Mouse (Mus musculus): ENCODE measurements at regions not wholly inside any gene's neighbourhood (a gene's known extent, or its start where the extent isn't known, plus 50 kb on each side); places are given as distances from the start of the nearest gene placed in this dataset.

DNA sequence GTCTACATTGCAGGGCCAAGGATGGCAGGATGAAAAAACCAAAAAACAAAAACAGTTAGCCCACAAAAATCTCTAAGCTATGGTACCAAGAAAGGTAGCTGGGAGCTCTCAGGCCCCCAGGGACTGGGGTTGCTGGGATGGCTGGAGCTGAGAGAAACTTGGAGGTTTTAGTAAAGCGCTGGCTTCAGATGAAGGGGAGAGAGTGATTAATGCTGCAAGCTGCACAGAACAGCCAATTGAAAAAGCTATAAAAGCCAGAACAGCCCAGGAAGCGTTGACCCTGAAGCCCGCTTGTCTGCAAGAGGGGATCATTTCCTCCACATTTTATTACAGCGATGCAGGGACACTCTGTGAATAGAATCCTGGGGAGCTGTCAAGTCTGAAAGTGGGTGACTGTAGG is 157.0 kb downstream of the 4930564D02Rik start:
- DNase-seq (ENCODE audit: low spot score in 2 of 2) = no peak

DNA sequence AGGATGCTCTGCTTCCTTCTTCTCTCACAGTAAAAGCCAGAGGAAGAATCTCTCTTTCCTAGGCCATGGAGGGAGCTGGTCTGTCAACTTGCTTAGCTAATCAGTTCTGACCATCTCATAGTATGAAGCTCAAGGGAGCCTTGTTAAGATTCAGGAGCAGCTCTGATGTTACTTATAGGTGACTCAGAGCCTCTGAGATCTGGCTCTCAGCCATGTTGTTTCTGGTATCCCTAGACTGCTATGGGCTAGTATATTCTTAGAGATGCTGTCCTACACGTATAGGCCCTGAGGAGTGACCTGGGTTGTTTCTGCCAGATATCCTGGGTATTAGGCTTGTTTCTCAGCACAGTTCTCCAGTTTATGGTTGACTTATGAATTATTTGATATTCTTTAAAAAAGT is 160.9 kb downstream of the 4930564D02Rik start:
- no peak for DNase-seq (ENCODE audit: low spot score in 2 of 2)

DNA sequence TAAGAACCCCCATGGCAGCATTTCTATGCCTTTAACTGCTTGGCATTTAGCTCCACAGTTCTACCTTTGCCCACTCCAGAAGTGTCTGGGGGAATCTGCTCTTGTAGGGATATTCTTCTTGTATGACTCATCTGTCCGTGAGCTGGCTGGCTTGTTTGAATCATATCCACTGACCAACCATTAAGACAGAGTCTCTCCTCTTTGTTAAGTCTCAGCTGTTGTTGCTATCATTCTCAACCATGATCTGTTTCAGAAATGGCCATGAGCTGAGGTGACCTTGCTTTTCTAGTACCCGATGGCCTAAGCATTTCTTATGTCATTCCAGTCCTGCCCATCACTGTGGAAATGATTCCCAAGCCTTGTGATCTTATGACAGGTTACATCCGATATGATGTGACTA is 161.8 kb downstream of the 4930564D02Rik start:
- DNase-seq (ENCODE audit: low spot score in 2 of 2) = no peak

DNA sequence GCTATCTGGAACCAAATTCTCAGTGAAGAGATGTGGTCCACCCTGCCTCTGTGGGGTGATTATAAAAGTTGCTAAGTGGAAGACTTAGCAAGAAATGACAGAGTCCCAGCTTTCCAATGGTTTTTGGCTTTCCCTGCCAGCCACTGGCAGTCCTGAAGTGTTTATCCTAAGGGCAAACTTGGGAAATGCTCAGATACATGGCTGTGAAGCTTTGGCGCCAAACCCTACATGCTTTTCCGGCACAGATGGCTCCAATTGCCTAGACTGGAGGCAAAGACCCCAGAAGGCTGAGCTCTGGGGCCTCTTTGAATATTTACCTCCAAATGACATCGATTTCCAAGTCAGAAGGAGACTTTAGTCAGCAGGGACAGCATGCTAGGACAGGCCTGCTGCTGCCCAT is 174.4 kb downstream of the 4930564D02Rik start:
- DNase-seq (ENCODE audit: low spot score in 2 of 2) = no peak

DNA sequence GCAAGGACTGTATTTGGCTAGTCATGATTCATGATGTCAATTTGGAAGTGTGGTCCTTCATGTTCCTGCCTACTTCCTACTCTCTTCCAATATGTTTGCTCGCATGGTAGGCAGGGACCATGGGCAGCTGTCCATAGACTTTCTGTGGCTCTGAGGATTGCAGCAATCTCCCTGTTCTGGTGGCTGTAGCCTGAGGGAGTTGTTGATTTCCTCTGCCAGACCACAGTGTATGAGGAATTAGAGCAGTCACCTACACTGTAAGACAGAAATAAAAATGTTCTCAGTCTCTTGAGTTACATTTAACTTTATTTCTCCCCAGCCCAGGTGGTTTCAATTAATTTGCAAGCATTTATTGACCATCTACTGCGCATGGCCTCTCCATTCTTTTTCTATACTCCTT is 190.5 kb downstream of the 4930564D02Rik start:
- no peak for DNase-seq (ENCODE audit: low spot score in 2 of 2)

DNA sequence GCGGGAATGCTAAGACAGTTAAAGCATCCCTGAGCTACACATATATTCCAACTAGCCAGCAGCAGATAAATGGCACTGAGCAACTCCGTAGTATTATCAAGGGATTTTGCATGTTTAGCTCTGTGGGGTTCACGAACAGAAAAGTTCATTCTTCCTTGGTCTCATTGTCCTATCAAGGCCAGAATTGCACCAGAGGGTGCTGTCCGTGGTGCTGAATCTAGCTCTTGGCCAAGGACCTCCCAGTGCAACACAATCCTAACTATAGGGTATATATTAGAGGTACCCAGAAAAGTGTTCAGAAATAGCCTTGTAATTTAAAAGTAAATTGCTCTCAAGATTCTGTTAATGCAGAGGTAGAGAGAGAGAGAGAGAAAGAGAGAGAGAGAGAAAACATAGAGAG is 176.9 kb upstream of the Kcnd3 start:
- no peak for DNase-seq (ENCODE audit: low spot score in 2 of 2)

DNA sequence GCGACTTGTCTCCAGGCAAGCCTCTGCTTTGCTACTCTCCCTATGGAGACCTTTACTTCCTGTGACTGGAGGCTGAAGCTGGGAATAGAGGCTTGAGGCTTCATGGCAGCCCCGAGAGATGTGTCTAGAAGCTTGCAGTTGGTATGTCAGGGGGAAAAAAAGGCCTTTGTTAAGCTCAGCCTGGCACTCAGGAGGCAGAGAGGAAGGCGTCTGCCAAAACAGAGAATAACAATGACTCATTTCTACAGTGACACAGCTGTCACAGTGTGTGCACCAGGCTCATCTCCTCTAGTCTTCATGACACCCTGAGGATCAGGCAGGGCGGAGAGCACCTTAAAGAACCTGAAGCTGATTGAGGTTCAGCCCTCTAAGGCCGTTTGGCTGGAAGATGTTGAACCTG is 171.2 kb upstream of the Kcnd3 start:
- peak; percentile 38 to 49 for DNase-seq (ENCODE audit: low spot score in 2 of 2)

DNA sequence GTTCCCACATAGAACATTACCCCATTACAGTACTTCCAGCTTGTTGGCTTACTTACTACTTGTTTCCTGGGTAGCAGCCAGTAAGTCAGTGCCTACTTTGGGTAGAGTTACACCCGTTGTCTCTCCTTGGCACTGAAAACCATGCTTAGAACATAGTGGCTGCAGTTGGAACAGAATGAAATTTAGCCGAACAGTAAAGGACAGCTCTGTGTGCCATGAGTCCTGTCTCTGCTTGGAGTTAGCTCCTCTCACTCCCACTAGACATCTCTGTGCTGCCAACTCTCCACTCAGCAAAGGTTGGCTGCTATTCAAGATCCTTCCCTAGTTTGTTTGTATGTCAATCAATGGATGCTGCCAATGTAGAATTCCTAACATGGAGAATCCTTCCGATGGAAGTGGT is 170.4 kb upstream of the Kcnd3 start:
- peak in 1 of 2 experiments; percentile 44 for DNase-seq (ENCODE audit: low spot score in 2 of 2)

DNA sequence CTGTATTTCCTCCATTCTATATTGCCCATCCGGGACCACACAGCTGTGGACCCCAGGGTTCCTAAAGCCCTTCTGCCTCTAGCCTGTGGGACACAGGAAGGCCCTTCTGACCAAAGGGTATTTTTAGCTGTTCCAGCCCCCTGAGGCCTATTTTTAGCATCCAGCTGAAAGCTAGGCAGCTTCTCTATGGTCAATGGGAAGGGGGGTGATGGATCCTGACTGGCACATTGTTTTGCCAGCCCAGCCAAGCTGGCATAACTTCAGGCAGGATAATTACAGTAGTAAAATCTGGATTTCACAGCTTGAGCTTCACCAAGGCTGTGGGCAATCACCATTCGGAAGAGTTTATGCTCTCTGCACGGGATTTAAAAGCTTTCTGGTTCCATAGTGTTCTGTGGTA is 153.9 kb upstream of the Kcnd3 start:
- peak in 1 of 2 experiments; percentile 23 for DNase-seq (ENCODE audit: low spot score in 2 of 2)

DNA sequence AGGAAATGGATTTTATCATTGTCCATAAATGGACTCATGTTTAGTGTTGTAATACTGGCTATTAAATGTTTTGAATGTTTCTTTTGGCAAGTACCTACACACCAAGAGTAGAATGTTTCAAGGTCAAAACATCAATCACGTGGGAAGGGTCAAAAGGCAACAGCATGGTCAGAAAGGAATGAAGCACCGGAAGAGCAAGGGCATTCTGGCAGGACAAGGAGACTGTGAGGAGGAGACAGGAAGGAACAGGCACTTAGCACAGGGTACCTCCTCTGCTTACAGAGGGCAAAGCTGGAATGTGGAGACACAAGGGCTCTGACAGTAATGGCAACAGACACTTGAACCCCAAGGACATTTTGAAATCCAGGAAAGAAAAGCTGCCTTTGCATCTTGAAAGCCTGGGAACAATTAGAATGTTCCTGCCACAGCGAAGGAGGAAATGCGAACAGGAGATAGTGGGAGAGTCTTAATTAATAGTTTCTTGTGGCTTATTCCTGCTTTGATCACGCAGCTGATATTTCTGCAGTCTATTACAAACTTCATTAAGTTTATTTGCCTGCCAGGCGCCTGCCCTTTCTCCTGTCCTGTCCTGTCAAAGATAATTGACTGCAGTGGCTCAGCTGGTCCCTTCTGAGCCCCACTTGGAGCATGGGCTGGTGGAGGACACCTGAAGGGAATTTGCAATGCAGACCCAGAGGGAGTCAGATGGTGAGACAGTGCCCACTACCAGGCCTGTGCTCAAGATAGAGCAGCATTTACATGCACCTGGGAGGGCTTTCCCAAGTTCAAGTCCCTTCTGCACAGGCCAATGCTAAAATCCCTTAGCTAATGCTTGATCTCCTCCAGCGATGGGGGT is 151.2 kb upstream of the Kcnd3 start:
- DNase-seq (ENCODE audit: low spot score in 2 of 2) = no peak

DNA sequence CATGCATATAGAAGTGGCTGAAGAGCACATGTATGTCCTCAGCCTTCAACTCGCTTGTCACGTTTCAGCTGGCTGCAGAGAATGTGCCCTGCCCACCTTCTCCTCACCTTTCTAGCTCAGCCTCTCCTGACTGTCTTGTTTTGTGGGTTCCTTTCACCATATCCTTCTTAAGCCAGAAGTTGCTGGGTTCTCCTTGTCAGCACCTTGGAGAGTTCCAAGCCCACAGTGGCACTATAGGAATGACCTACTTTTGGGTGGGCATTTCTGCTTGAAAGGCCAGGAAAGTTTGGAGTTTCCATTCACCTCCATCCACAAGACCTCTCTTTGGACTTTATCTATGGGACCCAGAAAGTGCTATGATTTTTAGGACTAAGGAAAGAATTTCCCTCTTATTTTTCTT is 144.5 kb upstream of the Kcnd3 start:
- no peak for DNase-seq (ENCODE audit: low spot score in 2 of 2)

DNA sequence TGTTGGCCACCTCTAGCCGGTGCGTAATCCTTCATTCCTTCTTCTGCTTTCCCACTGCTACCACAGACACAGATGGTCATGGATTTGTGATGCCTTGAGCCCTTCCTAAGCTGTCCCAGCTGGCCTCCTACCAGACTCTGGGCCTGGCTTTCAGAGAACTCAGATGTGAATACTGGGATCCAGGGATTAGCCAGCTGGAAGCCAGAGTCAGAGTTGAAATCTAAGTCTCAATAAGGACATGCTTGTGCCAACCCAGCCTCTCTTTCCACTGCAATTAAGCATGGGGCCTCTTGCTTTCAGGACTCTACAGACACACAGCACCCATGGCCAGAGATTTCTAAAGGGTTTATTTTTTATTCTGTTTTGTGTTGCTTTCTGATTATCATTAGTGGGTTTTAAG is 143.1 kb upstream of the Kcnd3 start:
- DNase-seq (ENCODE audit: low spot score in 2 of 2) = peak in 1 of 2 experiments; percentile 10

DNA sequence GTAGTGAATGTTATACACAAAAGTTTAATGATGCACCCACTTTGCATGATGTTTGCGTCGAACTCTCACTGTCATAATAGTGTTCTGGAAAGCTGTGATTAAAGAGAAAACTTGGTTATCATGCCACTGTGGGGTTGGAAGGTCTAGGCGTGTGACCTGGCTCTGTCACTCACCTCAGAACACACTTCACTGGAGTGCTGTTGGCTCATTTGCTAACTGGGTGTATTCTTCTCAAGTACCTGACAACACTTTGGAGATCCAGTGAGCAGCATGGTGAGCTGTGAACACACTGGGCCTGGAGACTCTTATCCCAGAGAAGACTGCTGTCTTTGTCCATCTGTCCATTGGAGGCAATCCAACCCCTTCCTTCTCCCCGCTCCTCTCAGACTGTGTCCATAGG is 98.9 kb upstream of the Kcnd3 start:
- no peak for DNase-seq (ENCODE audit: low spot score in 2 of 2)

DNA sequence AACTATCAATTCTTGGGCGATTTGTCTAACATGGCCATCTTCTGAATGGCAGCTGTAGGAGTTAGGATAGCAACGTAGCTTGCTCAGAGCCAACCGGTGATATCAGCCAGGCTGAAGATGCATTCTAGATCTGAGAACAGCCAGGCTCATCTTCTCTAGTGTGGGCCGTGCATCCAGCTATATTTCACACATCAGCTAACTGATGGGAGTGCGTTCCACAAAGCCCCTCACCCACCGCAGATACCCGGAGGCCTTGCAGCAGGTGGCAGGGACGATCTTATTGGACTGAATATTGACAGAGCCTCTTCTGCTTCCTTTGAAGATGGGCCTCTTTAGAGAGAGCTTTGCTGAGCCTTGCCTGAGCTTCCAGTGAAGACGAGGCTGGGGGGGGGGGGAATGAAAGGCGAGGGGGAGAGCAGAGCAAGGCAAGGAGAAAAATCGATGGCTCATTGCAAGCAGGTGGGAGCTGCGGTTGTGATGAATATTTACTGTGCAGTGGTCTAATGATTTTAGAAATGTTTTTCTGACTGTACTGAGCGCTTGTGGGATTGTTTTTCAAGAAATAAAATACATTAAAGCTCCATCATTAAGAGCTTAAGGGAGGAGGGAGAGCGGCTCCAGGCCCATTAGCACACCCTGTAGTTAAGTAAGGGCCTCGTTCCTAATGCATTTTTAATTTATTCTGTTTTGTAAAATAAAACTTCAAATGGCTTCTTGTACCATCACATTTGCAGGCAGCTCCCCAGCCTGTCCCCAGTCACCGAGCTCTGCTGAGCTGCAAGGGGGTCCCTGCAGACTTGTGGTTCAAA is 97.8 kb upstream of the Kcnd3 start:
- no peak for DNase-seq (ENCODE audit: low spot score in 2 of 2)

DNA sequence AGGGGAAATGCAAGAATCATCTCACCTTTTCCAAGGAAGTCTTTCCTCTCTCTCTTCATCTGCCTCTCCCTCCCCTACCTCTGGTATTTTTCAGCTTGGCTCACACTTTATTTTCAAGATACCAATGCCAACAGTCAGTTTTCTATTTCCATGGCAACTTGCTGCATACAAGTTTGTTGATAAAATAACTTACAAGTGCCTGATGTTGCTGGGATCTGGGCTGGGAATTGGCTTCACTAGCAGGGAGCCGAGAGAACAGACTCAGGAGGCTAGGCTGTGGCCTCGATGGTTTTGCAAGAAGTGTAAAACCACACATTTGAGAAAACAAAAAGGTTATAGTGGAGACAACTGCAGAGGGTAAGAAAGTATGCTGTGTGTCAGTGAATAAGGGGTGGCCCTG is 94.6 kb upstream of the Kcnd3 start:
- DNase-seq (ENCODE audit: low spot score in 2 of 2) = no peak

DNA sequence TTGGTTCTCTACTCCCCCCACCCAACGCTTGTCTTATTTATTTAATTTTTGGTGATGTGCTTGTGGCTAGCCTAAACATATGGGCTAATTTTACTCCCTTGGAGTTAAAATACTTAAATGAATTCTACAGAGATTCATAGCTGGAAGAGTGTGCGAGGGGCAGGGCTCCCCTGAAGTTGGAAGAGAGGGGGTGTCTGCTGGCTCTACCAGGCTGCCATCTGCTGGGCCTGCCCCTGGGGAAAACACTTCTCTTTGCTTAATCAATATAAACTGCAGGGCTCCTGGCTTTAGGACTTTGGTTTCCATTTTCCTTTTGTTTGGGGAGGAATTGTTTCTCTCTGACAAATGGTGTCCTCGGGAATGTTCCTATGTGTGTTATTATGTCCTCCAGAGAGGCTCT is 92.5 kb upstream of the Kcnd3 start:
- DNase-seq (ENCODE audit: low spot score in 2 of 2) = no peak

DNA sequence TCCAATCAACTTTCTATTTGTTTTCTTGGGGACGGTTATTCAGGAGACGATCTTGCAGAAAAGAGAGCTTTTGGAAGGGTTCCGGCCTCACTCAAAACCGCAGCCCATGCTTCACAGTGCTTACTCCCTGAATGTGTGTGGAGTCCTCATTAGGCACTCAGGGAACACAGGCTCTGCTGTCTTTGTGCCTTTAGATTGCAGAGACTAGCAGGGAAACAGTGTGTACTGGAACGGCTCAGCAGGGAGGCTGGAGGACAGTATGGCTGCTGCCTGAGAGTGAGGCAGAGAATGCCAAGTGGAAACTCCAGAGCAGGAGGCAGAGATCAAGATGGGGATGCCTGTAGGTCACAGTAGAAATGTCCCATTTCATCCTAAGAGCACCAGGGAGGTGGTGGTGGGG is 87.4 kb upstream of the Kcnd3 start:
- peak in 1 of 2 experiments; percentile 62 for DNase-seq (ENCODE audit: low spot score in 2 of 2)

DNA sequence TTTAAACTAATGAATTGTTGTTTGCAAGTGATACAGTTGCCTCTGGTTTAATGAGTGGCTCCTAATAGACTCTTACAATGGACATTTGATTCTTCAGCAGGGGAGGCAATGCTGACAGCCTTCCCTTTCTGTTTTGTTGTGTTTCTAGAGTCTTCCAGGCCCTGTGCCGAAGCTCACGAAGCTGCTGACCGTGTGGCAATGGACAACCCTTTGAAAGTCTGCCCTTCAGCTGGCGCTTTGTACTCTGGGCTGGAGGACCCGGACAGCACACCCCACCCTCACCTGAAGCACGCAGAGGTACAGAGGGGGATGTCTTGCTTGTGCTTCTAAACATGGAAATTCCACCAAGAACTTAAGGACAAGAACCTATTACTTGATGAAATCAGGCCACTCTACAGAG is 85.3 kb upstream of the Kcnd3 start:
- no peak for DNase-seq (ENCODE audit: low spot score in 2 of 2)

DNA sequence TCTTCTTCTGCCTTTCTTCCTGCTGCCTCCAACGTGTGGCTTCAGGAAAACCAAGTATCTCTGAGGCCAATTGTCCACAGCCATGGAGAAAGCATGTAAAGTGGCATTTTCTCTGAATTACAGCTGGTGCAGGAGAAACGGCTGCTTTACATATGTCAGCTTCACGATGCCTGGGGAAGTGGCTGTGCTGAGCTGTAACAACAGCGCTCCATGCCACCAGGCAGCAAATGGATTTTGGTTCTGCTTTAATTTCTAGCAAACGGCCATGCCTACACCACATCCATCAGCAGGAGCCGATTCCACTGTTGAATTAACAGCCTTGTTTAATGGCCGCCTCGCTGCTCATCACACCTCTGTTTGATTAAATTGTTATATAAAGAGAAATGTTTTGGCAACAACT is 84.2 kb upstream of the Kcnd3 start:
- DNase-seq (ENCODE audit: low spot score in 2 of 2) = no peak

DNA sequence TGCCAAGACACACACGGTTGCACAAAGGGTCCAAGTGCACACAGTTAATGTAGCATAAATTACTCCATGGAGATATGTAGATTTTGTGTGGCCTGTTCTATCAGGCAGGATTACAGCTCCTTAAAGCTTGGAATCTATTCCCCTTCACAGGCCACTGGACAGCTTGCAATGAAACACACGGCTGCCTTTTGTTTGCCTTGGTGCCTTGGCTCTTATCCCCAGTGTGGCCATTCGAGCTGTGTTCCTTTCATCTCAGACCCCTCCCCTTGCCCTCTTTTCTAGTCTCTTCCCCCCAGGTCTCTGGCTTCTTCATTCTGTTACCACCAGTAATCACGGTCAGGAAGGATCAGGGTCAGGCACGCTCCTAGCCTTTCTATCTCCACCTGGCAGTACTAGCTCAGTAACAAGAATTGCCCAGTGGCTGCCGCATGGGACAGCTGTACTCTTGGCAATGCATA is 79.7 kb upstream of the Kcnd3 start:
- no peak for DNase-seq (ENCODE audit: low spot score in 2 of 2)

DNA sequence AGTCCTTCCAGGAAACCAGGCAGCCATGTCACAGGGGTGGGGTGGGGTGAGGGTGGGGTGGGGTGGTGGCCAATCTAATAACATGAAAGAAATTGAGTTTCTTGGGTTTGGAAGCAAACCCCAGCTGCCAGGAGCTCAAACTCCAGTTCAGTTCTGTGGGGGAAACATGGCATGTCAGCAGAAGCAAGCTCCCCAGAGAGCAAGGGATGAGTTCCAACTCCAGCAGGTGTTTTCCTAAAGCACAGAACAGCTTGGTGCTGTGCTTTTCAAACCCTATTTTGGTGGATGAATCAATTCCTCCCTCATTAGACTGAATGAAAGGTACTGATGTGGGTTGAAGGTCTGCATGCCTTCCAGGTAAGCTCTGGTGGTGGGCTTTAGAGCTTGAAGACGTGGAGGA is 77.8 kb upstream of the Kcnd3 start:
- DNase-seq (ENCODE audit: low spot score in 2 of 2) = peak; percentile 28 to 69

DNA sequence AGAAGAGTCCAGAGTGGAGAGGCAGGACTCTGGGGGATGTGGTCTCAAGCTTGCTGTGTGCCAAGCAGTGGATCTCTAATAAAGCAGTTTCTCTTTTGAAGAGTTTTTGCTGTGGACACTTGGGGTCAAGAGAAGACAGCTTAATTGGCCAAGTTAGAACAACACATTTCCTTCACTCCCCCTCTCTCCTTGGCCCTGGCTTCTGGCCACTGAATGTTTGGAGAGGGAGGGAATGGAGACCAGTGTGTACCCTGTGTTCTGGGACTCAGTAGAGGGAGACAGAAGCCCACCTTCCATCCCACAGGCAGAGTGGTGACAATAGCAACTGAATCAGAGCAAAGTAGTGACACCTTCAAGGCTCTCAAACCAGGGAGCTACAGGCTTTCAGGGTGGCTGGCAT is 77.3 kb upstream of the Kcnd3 start:
- DNase-seq (ENCODE audit: low spot score in 2 of 2) = no peak

DNA sequence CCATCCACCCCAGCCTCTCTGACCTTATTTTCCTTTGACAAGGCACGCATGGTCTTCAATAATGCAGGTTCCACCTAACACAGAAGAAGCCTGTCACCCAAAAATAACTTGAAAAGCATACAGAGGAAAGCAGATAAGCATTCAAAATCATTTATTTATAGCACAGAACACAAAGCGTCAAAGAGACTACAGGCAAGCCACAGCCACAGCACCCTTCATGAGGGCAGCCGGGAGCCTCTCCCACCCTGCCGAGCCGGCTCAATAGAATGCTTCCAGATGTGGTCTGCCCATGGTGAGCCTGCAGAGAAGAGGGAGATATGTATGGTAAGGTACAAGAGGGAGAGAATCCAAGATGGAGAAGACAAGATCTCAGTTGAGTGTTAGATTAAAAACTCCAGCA is 76.7 kb upstream of the Kcnd3 start:
- no peak for DNase-seq (ENCODE audit: low spot score in 2 of 2)

Data from layer of hippocampus, postnatal 14 days (tissue).